Mouse (Mus musculus): ENCODE results near the gene Supt5. TPM values are rescaled to one million over a fixed set of nuclear protein-coding genes. Genes with fewer than 3 reads are reported as not detected.

The Supt5 gene
- total RNA-seq, 2 experiments from 2014 or later = 53.4 to 60.9 TPM

GRCm38 (mm10) chr7:28375176-28375921 lies 36.8 kb upstream of the Supt5 start:
- DNase-seq = peak; percentile 94 to 96

DNA sequence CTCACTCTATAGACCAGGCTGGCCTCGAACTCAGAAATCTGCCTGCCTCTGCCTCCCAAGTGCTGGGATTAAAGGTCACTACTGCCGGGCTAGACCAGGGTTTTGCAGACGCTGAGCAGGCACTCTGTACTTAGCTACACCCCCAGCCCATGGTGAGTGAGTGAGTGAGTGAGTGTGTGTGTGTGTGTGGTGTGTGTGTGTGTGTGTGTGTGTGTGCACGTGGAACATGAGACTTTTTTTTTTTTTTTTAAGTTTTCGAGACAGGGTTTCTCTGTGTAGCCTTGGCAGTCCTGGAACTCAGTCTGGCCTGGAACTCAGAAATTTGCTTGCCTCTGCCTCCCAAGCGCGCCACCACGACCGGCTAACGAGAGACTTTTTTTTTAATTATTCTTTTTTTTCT lies 36.1 kb upstream of the Supt5 start:
- no peak for DNase-seq

DNA sequence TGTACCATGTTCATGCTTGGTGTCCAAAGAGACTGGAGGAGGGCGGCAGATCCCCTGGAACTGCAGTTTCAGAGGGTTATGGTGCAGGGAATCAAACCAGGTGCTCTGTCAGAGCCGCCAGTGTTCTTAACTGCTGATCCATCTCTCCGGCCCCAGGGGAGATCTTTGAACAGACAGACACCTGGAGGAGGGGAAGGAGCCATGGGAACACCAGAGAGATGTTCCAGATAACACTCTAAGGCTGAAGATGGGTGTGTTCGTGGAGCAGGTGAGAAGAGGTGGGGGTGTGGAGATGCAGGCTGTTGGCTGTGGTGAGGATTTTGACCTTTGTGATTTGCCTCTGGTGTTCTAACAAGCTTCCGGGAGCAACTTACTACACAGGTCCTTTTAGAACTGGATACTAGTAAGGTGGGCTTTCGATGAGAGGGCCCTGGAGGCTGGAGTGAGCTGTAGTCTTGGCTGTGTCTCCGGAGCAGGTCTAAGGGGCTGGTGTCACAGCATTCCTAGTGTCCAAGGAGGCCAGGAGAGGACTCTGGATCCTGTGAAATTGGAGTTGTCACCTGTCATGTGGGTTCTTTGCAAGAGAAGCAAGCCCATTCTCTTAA lies 35.4 kb upstream of the Supt5 start:
- DNase-seq = peak in 1 of 2 experiments; percentile 36

- DNase-seq = peak; percentile 89 to 93
Observed at GRCm38 (mm10) chr7:28373131-28373581, 34.6 kb upstream of the Supt5 start.

DNA sequence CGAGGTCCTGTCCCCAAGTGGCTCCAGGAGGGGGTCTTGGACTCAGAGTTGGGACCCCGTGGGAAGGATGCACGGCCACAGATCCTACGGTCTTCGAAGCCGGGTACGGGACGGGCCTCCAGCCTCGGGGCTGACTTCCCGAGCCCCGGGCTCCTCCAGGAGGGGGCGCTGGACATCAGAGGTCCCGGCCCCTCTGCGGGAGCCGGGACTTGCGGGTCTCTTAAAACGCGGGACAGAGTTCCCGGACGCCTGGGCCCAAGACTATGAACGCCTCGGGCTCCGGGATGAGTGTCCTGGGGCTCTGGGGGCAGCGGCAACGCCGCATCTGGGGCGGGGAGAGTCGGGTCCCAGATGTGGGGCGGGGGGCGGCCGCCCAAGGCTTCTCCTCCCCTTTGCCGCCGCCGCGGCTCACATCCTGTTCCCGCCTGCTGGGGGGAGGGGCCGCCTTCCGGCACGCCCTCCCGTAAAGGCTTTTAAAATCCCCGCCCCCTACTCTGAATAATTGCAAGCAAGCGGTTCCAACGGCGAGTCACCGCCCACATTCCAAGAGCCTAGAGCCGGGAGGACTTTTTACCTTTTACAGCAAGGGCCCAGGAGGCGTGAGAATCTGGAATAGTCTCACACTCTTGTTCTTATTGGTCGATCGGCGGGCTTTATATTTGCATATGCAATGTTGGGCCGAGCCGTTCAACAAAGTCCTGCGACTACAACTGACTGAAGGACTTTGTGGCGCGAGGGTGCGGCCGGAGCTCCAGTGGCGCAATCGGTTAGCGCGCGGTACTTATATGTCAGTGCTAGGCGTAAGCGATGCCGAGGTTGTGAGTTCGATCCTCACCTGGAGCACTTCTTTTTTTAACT lies 33.9 kb upstream of the Supt5 start, which contains the start of gene Plekhg2:
TSS of gene Plekhg2 (minus strand) at position 349 of the 858 bp plus-strand sequence.
- DNase-seq = peak; percentile 99

DNA sequence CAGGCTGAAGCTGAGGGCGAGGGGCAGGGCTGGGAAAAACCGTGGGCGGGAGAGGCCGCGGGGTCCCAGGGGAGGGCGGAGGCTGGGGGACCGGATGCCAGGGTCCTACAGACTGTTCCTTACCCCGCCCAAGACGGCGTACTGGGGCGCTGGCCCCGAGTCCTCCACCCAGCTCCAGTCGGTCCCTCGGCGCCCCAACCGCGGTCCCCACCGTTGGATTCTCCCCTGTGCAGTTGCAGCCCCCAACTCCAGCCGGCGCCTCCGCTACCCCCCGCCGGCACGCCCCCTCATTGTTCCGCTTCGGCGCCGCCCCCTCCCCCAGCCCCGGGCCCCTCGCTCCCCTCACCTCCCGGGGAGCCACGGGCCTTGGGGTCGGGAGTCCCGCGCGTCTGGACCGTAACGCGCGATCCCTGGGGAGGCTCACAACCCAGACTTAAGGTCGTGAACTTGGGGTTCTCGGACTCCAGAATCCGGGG lies 33.0 kb upstream of the Supt5 start:
- peak; percentile 78 to 88 for DNase-seq

GRCm38 (mm10) chr7:28370977-28371513 lies 32.5 kb upstream of the Supt5 start:
- peak in 1 of 2 experiments; percentile 25 for DNase-seq

DNA sequence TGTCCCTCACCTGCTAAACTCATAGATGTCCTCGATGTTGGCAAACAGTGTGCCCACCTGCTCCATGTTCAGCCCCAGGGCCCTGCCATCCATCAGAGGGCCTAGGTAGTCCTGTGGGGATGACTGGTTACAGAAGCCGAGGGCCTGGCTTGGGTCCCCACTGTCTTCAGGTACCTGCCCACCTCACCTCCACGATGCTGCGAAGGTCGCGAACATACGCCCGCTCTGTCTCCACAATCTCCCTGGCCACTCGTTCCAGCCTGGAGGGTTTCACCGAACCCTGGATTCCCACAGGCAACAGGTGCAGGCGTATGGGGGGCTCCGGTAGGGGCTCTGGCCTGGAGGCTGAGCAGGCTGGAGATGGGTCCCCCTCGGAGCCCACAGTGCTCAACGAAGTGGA lies 31.5 kb upstream of the Supt5 start:
- no peak for DNase-seq

GRCm38 (mm10) chr7:28368276-28368920 lies 29.9 kb upstream of the Supt5 start:
- DNase-seq = no peak

DNA sequence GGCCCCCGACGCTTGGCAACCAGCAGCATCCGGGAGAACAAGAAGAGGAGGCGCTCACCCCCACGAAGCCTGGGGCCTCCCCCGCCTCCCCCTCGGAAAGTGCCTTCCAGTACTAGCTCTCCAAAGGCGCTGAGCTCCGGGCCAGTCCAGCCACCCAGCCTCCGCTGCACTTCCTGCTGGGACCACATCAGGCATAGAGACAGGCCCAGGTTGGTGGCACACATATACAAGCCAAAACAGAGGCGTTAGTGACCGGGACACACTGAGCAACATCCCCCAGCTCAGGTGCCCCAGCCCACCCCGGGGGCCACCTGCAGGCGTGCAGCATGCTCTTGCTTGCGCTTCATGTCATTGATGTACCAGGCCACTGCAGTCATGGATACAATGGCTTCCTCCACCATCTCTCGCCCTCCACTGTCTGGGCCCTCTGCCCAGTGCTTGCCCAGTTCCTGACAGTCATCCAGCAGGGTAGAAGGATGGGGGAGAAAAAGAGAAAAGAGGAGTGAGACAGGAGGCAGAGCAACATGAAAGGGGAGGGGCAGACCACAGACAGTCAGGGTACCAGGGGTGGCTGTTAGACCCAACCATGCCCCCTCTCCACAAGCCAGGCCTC lies 29.2 kb upstream of the Supt5 start:
- no peak for DNase-seq

DNA sequence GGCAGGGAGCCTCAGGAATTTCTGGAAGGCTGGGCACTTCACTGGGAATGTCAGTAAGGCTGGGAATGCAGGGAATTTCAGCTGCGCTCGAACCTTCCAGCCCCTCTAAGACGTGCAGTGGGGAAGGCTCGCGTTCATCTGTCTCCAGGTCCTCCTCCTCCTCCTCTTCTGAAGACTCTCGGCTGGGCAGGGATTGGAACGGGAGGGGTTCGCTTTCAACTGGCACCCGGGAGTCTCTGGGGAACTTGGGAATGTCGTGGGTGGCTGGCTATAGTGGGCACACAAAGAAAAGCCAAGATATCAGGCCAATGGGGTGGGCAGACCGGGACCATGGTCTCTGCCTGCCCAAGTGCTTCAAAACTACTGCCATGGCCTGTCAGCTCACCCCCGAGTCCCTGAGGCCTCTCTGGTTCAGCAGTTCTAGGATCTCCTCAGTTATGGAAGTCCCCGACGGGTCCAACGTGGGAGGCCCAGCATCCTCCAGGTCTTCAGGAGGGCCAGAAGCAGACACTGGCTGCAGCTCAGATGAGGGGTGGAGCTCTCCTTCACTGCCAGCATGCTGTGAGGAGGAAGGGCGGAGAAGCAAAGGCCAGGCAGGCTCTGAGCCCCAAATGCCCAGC lies 24.0 kb upstream of the Supt5 start:
- no peak for DNase-seq

DNA sequence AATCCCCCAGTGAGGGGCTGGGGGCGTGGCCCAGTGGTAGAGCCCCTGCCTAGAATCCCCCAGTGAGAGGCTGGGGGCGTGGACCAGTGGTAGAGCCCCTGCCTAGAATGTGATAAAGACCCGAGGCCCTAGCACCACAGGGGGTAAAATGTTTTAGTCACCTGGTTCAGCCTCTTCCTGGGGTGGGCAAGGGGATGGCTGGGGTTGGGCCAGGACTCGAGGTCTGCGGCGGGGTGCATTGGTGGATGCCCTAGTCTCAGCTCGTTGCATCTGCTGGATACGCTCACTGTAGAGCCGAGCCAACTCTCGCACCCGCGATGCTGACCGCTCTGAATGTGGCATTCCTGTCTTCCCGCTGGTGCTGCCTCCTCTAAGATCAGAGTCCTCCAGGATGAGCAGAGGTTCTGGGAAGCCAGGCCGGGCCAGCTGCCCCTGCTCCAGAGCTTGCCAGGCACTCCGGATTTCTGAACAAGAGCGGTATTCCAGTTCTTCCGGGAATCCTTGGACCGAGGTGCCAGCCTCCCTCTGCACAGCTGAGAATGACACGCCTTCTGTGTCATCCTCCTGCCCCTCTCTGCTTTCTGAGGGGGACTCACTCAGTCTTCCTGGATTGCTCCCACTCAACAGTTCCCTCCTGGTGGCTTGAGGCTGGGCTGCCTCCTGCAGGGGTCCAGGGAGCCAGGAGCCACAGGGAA lies 23.2 kb upstream of the Supt5 start:
- no peak for DNase-seq

DNA sequence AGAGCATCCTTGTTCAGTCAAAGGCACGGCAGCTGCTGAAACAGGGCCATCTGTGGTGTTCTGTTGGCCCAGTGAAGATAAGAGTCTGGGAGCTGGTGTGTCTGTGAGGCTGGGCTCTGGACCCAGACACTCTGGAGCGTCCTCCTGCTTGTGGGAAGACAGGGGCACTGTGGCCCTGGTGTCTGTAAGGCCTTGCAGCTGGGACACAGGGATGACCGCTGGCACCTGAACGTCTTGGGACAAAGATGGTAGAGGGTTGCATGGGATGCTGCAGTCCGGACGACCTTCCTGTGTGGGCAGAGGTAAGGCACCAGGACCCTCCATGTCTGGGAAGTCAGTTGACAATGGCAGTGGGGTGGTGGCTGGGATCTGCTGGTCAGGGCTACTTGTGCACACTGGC lies 21.7 kb upstream of the Supt5 start:
- no peak for DNase-seq

GRCm38 (mm10) chr7:28359854-28360253 lies 21.3 kb upstream of the Supt5 start:
- no peak for DNase-seq

GRCm38 (mm10) chr7:28358431-28358830 lies 19.9 kb upstream of the Supt5 start:
- no peak for DNase-seq

- DNase-seq = no peak
Observed at GRCm38 (mm10) chr7:28357984-28358383, 19.4 kb upstream of the Supt5 start.

DNA sequence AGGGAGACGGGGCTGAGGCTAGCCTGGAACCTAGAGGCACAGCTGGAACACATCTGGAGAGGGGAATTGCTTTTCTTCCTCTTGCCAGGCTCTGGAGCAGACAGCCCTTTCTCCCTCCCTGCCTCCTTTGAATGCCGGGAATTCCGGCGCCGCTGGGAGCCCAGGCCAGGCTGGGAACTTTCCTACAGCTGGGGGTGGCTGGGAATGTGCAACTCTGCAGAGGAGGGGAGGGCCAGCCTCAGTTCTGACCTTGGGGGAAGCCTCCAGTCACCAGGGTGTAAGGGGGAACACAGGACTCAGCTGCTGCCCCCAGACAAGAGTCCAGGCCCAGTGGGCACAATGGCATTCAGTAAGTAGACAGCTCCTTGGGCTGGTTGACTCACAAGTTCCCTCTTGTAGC lies 18.4 kb upstream of the Supt5 start:
- peak; percentile 66 to 83 for DNase-seq

- DNase-seq = no peak
Observed at GRCm38 (mm10) chr7:28355221-28355620, 16.7 kb upstream of the Supt5 start.

DNA sequence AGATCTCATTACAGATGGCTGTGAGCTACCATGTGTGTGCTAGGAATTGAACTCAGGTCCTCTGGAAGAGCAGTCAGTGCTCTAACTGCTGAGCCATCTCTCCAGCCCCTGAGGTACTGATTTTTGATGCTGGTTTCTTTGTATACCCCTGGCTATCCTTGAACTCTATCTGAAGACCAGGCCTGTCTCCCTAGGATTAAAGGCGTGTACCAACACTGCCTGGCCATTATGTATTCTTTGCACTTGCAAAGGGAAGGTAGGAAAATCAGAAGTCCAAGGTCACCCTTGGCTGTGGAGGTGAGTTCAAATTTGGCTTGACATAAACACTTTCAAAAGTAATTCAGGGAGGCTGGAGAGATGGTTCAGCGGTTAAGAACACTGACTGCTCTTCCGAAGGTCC lies 16.1 kb upstream of the Supt5 start:
- no peak for DNase-seq

DNA sequence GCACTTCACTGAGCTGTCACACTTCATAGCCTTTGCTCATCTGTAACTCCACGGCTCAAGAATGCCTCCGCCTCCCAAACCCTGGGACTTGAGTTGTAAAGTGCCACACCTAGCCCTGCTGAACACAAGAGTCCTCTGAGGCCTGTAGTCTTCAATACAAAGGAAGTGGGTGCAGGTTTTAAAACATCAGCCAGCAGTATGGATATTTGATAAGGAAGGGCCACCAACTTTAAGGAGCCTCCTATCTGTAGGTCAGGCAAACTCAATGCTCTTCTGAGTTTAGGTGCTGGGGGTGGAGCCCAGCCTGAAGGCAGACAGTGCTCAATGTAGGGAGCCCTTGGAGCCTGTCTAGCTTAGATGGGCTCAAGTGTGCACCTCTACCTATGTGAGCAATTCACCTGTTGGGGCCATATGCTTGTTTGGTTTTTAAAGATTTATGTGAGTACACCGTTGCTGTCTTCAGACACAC lies 15.6 kb upstream of the Supt5 start:
- DNase-seq = no peak
